Mouse (Mus musculus): ENCODE data around the gene Zfpm1.

GRCm38 (mm10) chr8:122269404-122269803, 12.5 kb upstream of the Zfpm1 start:
- peak; percentile 48; the same call in 1 of the 2 replicates for TF ChIP-seq POLR2A (IDR thresholded peaks at IDR 0.05; ENCODE audit: control insufficient read depth, low read depth, low read length)
- peak; percentile 100 for TF ChIP-seq CTCF (IDR thresholded peaks at IDR 0.05; ENCODE audit: control insufficient read depth, insufficient read depth, insufficient replicate concordance, low read depth, low read length)

Measured in testis, adult 2 months (tissue).